Mouse (Mus musculus) kidney, postnatal 36 days (tissue): ENCODE results near the gene Klhl20.
A peak's percentile ranks its signal among the peaks of the same experiment; 100 is the strongest.
"Not testable (repeated sequence)": the region's sequence is repeated elsewhere in the genome, so short reads cannot be mapped to it uniquely, and the experiment has no call there.

Source experiments
- DNase-seq, 2 experiments: peaks; one replicate each; pipeline ENCODE4 v3.0.0; 2021 to 2022; ENCODE audit warnings: mixed read lengths in 2 of 2

Klhl20 gene

DNA sequence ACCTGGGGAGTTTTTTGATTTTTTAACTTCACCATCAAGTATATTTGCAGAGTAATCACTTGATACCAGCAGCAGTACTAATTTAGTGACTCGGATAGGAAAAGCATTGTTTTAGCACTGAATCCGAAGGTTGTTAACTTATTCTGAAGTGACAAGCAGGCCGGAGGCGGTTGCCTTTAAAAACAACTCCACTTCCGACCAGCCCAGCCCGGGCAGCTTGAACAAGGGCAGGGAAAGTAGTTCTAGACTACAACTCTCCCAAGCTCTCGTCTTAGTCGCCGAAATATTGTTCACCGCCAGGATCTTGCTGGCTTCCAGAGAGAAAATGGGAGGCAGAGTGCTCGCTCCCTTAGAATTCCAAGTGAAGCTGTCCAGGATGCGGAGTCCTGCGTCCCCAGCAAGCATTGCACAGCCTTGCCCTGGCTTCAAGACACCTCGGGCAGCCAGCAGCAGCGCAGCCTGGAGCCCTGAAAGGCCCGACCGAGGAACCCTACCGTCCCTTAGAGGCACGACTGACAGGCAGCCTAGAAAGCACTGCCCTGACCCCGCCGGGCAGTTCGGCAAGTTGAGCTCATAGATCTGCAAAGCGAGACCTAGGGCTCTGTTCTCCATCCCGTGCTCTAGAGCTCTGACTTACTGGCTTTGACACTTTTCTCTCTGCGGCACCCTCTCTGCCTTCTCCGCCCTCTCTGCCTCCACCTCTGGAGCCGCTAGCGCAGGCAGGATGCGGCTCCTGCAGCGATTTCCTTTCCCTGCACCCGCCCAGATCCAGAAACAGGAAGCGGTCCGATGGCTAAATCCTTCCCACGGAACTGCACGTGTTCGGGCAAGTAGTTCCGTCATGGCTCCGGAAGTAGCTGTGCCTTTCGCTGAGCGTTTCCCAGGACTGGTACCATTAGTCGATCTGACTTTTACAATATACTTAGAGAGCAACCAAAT, at the start of gene Klhl20:
Klhl20 (minus strand) TSS at position 786 of the 939 bp plus-strand sequence.
- DNase-seq, result peak; percentile 95 to 96

DNA sequence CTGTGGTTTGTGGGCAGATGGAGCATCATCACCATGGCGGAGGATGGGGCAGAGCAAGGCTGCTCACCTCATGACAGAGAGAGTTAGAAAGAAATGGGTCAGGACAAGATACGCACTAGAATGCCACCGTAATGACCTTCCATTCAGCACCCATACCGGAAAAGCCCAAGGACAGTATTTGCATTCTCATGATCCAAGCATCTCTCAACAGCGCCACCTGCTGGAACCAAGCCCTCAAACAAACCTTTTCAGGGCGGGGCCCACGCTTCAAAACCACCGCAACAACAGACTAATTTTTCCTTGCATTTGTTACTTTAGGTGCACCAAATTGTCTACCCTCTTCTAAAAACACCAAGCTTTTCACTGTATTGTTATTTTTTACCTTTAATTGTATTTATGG, 49.4 kb upstream of the Klhl20 start:
- peak; percentile 39 to 85 for DNase-seq

DNA sequence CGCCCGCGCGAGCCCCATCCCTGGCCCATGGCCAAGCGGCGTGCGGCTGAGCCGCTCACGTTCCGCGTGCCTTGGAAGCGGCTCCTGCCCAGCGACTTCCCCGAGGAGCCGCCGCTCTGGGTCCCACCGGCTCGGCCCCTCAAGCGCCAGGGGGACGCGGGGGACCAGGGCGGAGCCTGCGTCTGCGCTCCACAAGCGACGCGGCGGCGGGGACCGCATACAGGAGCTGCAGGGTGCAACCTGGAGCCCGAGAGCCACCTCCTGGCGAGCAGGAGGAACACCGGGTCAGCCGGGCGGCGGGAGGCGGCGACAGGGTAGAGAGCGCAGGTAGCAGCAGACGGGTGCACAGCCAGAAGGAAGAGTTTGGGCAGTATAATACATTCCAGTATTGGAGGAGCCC, 39.3 kb upstream of the Klhl20 start:
- DNase-seq, result peak; percentile 80 to 91

DNA sequence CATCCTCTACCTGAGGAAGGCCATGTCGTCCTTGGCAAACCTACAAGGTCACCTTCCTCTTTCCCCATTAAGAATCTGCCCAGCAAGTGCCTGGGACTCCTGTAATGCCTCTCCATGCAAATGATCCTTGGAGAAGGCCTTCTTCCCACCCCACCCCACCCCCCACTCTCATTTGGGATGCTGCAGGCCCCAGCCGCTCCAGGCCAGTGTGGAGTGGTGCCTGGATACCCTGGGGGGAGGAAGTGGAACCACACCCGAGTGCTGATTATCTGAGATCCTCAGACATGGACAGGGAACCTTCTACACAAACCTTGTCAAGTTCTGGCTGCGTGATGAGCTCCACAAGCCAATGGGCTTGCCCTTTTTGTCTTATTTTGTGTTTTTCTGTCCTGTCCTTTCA, 29.0 kb upstream of the Klhl20 start:
- no peak for DNase-seq

DNA sequence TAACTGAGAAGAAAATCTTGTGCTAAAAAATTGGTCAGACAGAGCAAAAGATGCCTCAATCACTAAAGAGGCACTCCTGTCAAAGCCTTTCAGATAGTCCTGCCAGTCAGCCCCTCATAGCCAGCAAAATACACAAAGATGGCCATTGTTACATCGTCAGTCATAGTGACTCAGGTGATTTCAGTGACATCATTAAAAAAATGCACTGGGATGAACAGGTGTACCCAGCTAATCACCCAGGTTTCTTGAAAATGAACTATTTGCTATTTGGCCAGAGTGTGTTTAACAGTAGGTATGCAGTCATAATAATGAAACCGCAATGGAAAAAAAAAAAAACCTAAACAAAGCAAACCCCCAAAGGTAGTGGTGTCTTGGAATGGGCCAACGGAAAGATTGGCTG, 27.9 kb upstream of the Klhl20 start, which contains the start of gene Tex50:
Tex50 (minus strand) TSS at position 101 of the 400 bp plus-strand sequence.
- DNase-seq, result no peak

DNA sequence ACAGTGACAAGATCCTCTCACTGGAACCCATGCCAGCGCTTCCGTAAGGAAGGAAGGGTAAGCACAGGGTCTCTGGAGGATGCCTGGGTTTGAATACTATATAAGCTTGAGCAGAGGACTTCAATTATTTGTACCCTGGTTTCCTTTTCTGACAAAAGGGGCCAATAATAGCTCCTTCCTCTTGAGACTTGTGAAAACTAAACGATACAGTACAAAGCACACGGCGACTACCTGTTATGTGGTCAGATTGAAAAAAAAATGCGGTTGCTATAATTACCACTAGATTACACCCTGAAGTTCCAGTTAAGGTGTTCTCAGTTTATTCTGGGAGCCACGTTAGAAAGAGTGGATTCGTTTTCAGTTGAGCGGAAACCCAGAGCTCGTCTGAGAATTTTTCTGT, 25.2 kb upstream of the Klhl20 start:
- DNase-seq, result no peak

DNA sequence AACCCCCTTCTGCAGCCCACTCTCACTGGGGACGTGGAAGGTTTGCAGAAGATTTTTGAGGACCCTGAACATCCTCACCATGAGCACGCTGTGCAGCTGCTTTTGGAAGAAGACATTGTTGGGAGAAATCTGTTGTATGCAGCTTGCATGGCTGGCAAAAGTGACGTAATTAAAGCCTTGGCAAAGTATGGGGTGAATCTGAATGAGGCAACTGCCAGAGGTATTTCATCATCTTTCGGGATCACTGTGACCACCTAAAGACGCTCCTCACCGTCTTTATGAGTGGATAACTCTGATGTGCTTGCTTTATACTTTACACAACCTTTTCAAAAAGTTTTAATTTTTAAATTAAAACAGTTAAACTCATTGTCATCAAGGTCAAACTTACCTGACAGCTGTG, 19.8 kb upstream of the Klhl20 start:
- DNase-seq, result no peak

DNA sequence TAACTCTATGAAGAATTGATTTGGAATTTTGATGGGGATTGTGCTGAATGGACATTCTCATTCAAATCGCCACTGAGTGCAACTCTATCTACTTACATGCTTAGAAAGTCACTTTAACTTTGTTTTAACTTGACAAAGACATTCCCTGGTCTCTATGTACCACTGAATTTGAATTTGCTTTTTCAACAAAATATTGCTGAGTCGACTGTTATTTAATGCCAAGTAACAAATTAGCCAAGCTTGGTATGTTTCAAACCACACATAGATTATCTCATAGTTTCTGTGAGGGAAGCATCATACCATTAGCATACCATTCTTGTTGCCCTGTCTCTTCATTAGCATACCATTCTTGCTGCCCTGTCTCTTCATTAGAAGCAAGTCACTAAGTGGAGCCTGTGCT, 16.6 kb upstream of the Klhl20 start:
- DNase-seq, result no peak

DNA sequence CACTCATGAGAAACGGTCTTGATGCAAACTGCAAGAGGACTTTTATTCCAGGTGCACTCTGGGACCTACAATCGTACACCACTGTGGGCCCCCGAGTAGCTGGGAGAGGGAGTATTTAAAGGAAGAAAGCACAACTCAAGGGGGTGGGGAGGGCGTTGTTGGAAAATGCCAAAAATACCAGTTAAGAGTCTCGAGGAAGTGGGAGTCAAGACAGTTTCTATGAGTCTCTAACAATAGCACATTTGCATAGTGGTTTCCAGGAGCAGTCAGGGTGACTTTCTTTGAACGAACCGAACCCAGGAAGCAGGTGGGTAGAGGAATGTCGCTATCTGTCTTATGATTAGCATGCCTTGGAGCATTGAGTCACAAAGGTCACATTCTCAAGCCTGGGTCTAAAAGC, 14.3 kb upstream of the Klhl20 start:
- DNase-seq, result not testable (repeated sequence)

DNA sequence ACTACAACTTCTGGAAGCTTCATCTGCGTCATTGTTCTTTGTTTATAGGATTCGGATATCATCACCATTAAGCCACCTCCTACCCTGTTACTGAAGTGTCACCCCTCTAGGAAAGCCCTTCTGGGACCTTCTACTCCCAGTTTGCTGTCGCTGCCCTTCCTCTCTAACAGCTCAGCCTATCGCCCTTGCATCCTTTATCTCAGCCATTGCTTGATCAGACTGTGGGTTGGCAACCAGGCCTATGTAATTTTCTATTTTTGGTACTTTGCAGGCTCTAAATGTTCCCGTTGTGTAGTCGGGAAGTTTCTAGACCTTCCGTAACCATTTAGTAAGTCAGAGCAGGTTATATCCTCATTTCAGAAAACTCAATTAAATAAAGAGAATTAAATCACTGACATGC, 11.9 kb upstream of the Klhl20 start:
- DNase-seq, result no peak

DNA sequence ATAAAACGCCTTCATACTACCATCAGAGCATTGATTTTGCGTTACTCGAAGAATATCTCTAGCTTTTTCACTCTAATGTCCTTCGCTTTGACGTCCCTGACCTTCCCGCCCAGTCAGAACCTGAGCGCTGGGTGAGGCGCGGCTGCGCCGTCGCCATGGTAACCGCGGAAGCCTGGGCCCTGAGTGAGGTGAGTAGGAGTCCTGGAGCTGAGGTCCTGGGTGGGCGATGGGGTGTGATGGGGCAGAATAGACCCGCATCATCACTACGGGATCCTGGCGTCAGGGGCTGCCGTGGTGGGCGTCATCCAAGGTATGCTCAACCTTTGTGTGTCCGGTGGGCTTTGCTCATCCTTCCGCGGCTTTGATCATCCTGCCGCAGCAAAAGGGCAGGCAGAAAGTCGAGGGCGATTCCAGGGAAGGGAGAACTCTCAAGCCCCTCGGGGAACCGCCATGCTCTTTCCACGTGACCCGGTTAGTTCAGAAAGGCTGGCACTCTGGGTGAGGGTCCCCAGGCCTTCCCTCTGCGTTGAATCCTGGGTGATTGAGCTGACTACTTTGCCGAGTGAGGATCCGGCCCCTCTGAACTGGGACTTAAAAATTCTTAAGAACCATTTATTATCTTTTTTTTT, 11.3 kb upstream of the Klhl20 start, which contains the start of gene Ankrd45:
Ankrd45 (plus strand) TSS at position 161 of the 629 bp plus-strand sequence.
- peak; percentile 65 to 81 for DNase-seq

DNA sequence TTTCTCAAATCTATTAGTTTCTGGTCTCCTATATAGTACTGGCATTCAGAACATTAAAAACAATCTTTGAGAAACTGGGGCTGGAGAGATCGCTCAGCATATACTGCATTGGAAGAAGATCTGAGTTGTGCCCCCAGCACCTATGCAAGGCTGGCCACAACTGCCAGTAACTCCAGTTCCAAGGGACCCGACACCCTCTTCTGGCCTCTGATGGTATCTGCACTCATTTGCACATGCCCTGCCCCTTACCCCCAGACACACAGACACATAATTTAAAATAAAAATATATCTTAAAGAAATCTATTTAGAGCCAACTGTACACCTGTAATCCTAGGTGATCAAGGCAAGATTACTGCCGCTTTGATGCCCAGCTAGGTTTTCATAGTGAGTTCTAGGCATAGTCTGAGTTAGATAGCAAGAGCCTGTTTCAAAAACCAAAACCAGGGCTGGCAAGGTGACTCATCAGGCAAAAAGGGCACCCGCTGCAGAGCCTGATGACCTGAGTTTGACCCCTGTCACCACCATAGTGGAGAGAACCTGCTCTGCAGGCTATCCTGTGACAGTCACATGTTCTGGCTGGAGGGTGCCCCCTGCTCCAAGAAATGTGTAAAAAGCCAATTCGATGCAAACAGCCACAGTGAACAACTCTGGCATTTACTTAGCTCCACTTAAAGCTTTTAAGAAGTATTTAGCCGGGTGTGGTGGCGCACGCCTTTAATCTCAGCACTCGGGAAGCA, 8.9 kb upstream of the Klhl20 start:
- peak in 1 of 2 experiments; percentile 40 for DNase-seq

DNA sequence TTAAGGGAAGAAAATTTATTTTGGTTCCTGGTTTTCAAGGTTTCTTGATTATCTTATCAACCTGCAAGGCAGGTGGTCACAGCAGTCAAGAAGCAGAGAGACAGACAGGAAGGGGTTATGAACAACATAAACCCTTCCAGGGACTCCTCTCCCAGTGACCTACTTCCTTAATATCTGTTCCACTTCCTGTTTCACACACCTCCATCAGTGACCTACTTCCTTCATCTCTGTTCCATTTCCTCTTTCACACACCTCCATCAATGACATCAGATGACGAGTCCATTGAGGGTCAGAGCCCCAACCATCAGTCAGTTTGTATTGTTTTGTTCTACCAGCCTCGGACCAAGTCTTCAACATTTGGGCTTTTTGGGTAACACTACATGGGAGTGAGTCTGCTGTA, 8.2 kb upstream of the Klhl20 start:
- no peak for DNase-seq

DNA sequence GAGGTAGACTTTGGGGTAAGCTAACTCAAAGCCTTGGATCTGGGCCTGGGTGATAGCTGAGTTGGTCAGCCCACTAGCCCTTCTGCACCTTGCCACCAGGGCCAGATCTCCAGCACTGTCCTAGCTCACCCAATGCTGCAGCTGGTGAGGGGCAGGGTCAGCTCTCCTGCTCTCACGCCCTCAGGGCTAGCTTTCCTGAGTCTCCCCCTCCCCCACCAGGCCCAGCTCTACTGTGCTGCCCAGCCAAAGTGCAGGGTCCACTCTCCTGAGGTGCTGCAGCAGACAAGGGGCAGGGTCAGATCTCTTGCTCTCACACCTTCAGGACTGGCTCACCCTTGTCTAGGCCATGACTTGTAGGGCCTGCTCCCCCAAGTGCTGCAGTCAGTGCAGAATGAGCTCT, 4.8 kb downstream of the Klhl20 start:
- DNase-seq, result peak; percentile 87 to 90

DNA sequence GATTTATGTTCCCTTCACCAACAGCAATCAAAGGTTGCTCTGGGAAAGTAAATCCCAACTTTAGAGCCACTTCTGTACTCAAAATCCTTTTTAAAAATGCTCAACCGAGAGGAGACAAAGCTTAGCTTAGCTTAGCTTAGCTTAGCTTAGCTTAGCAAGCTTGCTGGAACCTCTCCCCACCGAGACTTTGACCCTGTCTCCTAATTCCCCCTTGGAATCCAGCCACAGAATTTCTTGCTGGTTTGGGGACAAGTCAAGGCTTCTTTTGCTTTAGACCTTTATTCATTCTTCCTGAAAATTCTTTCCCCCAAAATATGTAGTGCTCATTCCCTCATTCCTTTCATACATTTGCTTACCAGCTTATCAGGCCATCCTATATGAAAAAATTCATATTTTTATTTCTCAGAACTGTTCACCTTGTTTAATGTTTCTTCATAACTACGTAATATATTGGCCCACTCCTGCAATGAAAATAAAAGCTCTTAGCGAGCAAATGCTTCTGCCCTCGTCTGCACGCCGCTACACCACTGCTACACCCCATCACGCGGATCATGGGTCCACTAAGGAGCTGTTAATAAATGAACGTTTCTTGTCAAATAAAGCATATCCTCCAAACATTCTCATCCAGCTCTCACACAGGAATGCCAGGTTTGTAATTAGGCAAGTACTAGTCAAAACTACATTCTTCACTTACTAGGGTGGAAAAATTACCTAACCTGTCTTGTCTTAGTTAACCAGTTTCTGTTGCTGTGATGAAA, 8.5 kb downstream of the Klhl20 start:
- peak; percentile 65 to 76 for DNase-seq

DNA sequence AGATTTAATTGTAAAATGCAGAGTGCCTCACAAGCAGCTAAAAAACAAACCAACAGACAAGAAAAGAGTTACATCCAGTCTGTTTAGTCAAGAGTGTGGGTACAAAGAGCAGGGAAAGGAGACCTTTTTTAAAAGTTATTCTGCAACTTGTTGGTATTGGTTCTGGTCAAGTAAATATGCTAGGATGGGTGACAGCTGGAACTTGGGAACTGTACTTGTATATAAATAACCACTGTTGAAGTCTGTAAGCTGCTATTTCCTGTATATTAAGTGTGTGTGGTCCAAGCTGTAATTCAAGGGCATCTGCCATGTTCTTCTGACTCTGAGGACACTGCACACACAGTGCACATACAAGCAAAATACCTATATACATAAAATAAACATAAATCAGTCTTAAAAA, 16.7 kb downstream of the Klhl20 start:
- peak in 1 of 2 experiments; percentile 26 for DNase-seq

DNA sequence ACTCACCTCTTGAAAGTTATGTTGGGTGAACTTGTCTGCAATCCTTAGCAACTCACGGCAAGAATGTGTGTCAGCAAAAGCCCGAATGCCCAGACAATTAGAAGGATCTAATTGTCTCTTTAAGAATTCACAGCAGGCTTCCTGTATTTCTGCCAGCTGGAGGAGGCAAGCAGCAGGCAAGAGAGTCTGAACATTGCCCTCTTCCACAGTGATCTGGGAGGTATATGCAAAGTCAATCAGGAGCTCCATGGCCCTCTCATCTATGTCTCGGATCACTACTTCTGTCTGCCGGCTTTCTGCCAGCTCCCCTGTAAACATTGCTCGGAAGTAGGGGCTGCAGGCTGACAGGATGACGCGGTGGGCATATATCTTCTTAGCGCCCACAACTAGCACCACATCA, 22.1 kb downstream of the Klhl20 start:
- peak; percentile 50 to 64 for DNase-seq

DNA sequence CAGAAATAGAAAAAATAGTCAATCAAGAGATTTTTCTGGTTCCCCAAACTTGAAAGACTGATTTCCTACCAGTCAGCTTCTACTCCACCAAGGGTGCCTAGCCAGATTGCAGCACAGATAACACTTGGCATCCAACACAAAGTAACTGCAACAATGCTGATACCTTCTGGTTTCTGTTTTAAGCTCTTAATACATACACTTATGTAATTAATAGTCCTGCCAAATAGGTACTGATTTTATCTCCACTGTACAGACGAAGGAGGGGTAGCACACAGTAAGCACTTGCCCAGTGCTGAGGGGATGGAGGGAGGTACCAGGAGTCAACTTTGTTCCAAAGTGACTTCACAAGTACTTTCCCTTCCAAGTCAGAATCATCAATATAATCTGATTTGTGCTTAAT, 27.5 kb downstream of the Klhl20 start:
- no peak for DNase-seq

DNA sequence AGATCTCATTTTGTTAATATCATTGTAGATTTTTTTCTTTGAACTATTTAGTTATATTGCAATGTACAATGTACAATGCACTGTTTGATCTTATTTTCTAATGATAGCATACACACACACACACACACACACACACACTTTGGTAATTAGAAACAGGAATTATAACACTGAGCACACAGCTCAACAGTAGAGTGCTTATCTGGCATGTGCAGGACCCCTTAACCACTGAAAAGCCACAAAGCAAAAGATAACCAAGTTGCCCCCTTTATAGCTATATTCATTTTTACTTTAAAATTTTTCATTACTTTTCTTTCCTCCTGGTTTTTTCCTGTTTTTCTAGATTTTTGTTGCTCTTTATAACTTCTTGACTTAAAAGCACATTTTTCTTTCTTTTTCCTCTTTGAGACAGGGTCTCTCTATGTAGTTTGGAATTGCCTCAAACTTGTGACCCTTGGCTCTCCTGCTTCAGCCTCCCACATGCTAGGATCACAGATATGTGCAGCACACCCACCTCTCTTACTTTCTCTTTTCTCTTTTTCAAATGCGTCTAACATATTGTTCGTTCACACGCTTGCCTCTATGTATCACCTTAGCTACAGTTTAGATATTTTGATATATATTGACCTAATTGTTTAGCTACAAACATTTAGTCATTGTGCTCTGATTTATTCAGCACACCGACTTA, 31.4 kb downstream of the Klhl20 start:
- no peak for DNase-seq

DNA sequence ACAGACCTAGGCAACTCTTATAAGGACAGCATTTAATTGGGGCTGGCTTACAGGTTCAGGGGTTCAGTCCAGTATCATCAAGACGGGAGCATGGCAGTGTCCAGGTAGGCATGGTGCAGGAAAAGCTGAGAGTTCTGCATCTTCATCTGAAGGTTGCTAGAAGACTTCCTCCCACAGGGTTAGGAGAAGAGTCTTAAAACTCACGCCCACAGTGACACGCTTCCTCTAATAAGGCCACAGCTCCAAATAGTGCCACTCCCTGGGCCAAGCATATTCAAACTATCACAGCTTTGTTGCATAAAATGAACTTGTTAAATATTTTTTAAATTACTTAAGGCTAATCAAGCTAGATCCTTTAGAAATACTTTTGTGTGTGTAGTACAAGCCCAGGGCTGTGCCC, 54.1 kb downstream of the Klhl20 start:
- DNase-seq, result no peak

DNA sequence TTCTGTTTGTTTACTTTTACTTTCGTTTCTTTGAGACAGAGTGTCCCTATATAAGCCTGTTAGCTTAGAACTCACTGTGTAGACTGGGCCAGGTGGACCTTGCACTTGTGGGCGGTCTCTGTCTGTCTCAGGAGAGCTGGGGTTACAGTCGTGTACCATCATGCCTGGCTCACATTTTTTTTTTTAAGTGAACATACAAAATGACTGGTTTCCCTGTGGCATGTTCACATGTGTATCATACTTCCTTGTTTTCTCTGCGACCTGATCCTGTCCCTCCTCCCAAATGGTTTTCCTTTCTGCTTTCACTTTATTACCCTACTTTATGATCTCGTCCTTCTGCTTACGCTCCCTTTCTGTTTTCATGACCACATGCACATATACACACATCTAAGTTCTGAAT, 55.1 kb downstream of the Klhl20 start:
- DNase-seq, result peak; percentile 80 to 81

DNA sequence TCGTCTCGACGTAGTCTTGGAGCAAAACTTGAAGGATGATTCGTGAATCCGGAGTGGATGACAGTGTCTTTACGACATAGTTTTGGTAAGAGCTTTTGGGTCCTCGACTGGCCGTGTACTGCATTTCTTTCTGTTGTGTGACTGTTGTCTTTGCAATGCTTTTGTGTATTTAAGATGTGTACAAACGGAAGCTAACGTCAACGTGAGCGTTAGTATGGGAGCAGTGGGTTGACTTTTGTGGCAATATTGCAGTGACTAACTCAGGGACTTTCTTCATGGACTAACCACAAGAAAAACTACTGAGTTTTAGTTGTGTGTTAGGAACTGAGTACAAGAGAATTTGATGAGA, 60.1 kb downstream of the Klhl20 start:
- DNase-seq, result no peak
